Mouse (Mus musculus) frontal cortex, adult (tissue): Measurements from ENCODE around the gene Unc5a.

Experiments used
- ATAC-seq: cut with Nextera tagmentation; 2 replicates; pipeline ENCODE4 v1.9.2; 2017; ENCODE audit warnings: mild to moderate bottlenecking, moderate library complexity, mixed read lengths; ENCODE audit not compliant: low TSS enrichment

Gene Unc5a

GRCm38 (mm10) chr13:54955695-54956471, 6.7 kb downstream of the Unc5a start:
- peak; percentile 29 for ATAC-seq

- no peak for ATAC-seq
Measured at GRCm38 (mm10) chr13:54957281-54957680, 8.1 kb downstream of the Unc5a start.

GRCm38 (mm10) chr13:54959059-54959701, 10.0 kb downstream of the Unc5a start:
- ATAC-seq: peak; percentile 26; the same call in 1 of the 2 replicates

GRCm38 (mm10) chr13:54959842-54960241, 10.6 kb downstream of the Unc5a start:
- no peak for ATAC-seq

- no peak for ATAC-seq
Measured at GRCm38 (mm10) chr13:54960491-54960890, 11.3 kb downstream of the Unc5a start.

- peak; percentile 51 for ATAC-seq
Measured at GRCm38 (mm10) chr13:54965256-54965655, 16.0 kb downstream of the Unc5a start.

- ATAC-seq: no peak
Measured at GRCm38 (mm10) chr13:54967501-54967900, 18.3 kb downstream of the Unc5a start.

GRCm38 (mm10) chr13:54968636-54969035, 19.4 kb downstream of the Unc5a start:
- ATAC-seq: no peak

GRCm38 (mm10) chr13:54969513-54969912, 20.3 kb downstream of the Unc5a start:
- no peak for ATAC-seq

- ATAC-seq: no peak
Measured at GRCm38 (mm10) chr13:54970521-54971247, 21.5 kb downstream of the Unc5a start.

GRCm38 (mm10) chr13:54975546-54975945, 26.3 kb downstream of the Unc5a start:
- no peak for ATAC-seq

GRCm38 (mm10) chr13:54978804-54979203, 29.6 kb downstream of the Unc5a start:
- no peak for ATAC-seq

- ATAC-seq: peak; percentile 39
Measured at GRCm38 (mm10) chr13:54980957-54981356, 31.7 kb downstream of the Unc5a start.

GRCm38 (mm10) chr13:54983001-54983400, 33.8 kb downstream of the Unc5a start:
- no peak for ATAC-seq

- ATAC-seq: no peak
Measured at GRCm38 (mm10) chr13:54983614-54984013, 34.4 kb downstream of the Unc5a start.

GRCm38 (mm10) chr13:54987405-54987804, 38.2 kb downstream of the Unc5a start:
- peak; percentile 48; the same call in 1 of the 2 replicates for ATAC-seq

GRCm38 (mm10) chr13:54988181-54988760, 39.1 kb downstream of the Unc5a start:
- no peak for ATAC-seq

GRCm38 (mm10) chr13:54992215-54992614, 43.0 kb downstream of the Unc5a start:
- no peak for ATAC-seq

GRCm38 (mm10) chr13:54994576-54994975, 45.4 kb downstream of the Unc5a start:
- ATAC-seq: no peak

- ATAC-seq: no peak
Measured at GRCm38 (mm10) chr13:54995161-54995560, 46.0 kb downstream of the Unc5a start.

- no peak for ATAC-seq
Measured at GRCm38 (mm10) chr13:54997568-54997967, 48.4 kb downstream of the Unc5a start.

- peak; percentile 72 for ATAC-seq
Measured at GRCm38 (mm10) chr13:55000433-55000832, 51.2 kb downstream of the Unc5a start.
